Mouse (Mus musculus) forebrain, embryonic 14.5 days (tissue): ENCODE results near the gene 4430402I18Rik. TPM values are rescaled to one million over a fixed set of nuclear protein-coding genes. Genes with fewer than 3 reads are reported as not detected.

ENCODE experiments used
- ATAC-seq: fragments of 200-750 bp; cut with Nextera tagmentation; 2 replicates; pipeline ENCODE4 v1.8.0; 2017; ENCODE audit warnings: mild to moderate bottlenecking, moderate library complexity
- DNase-seq: peaks from one replicate; pipeline ENCODE4 v3.0.0-alpha.2; 2015; ENCODE audit warnings: low spot score
- H3K27ac ChIP-seq: fragments of 300-500 bp; sonication (generic); 2 replicates; pipeline ENCODE4 v1.5.1; 2014; ENCODE audit warnings: low read depth, mild to moderate bottlenecking, control low read depth, low read length, moderate library complexity
- H3K27me3 ChIP-seq: fragments of 300-500 bp; sonication (generic); replicated peaks from 2 replicates; pipeline ENCODE4 v1.6.1; 2014; ENCODE audit warnings: low read length, control low read depth, mixed read lengths; ENCODE audit not compliant: control insufficient read depth, insufficient read depth
- H3K36me3 ChIP-seq: fragments of 300-500 bp; sonication (generic); 2 replicates; pipeline ENCODE4 v1.6.1; 2014; ENCODE audit warnings: low read length, control low read depth; ENCODE audit not compliant: control insufficient read depth, insufficient read depth
- H3K4me1 ChIP-seq: fragments of 300-500 bp; sonication (generic); 2 replicates; pipeline ENCODE4 v1.6.1; 2014; ENCODE audit warnings: antibody characterized with exemption, low read length, control low read depth; ENCODE audit not compliant: control insufficient read depth, insufficient read depth
- H3K4me2 ChIP-seq: fragments of 300-500 bp; sonication (generic); 2 replicates; pipeline ENCODE4 v1.6.1; 2014; ENCODE audit warnings: mild to moderate bottlenecking, control low read depth, low read length
- H3K4me3 ChIP-seq: fragments of 300-500 bp; sonication (generic); 2 replicates; pipeline ENCODE4 v1.5.1; 2014; ENCODE audit warnings: low read depth, low read length, control low read depth
- H3K9ac ChIP-seq: fragments of 300-500 bp; sonication (generic); 2 replicates; pipeline ENCODE4 v1.6.1; 2014; ENCODE audit warnings: mild to moderate bottlenecking, low read length, control low read depth, moderate library complexity
- H3K9me3 ChIP-seq: fragments of 300-500 bp; sonication (generic); replicated peaks from 2 replicates; pipeline ENCODE4 v1.6.1; 2016; ENCODE audit warnings: low read length, control low read depth, mixed read lengths; ENCODE audit not compliant: control insufficient read depth
- WGBS: fragments of 180-500 bp; shearing (Covaris S2); extraction: QIAGEN DNeasy Blood & Tissue Kit; methylation state at CpG from one replicate; pipeline ENCODE4 v1.1.7; 2014; 5-methylcytosine and 5-hydroxymethylcytosine counted together
- polyA plus RNA-seq: library from polyadenylated mRNA; unstranded; fragments of >200 nt; fragmentation: Nextera tagmentation; extraction: Ambion mirVana; gene quantifications from 2 replicates; pipeline ENCODE4 v1.2.1, GENCODE M21; 2014

Gene 4430402I18Rik
- polyA plus RNA-seq, 1 experiment from 2014 or later, result 2.1 TPM

DNA sequence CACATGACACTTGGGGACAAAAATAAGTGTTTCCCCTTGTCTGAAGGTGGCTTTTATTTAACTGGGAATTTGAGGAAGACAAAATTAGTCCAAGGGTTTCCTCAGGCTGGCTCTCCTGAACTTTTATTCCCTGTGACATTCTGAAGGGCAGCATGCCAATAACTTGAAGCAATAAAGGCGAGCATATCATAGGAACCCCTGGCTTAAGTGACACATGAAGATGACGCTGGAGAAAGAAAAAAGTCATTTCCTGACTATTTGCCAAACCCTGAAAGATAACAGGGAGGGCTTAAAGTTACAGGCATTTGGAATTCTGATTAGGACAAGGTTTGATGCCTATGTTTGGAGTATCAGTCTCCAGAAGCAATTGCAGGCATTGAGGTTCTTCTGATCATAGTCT, 20.3 kb downstream of the 4430402I18Rik start:
- Histone ChIP-seq H3K4me3 (no peak overlapping the region), H3K27ac (no peak overlapping the region), H3K9ac (no peak overlapping the region), H3K27me3 (no peaks in the 10 kb centered on the region), H3K4me1 (no peaks in the 10 kb centered on the region), H3K9me3 (no peaks in the 10 kb centered on the region), H3K4me2 (no peak overlapping the region), H3K36me3 (no peaks in the 10 kb centered on the region)
- ATAC-seq (no peak), DNase-seq (no peak)
- 69% methylated on average over 2 of the region's 2 CpGs for WGBS

GRCm38 (mm10) chr19:28946782-28947181, 20.8 kb downstream of the 4430402I18Rik start:
- Histone ChIP-seq H3K4me2 (no peak overlapping the region), H3K4me1 (no peaks in the 10 kb centered on the region), H3K27ac (no peak overlapping the region), H3K9ac (no peak overlapping the region), H3K27me3 (no peaks in the 10 kb centered on the region), H3K9me3 (no peaks in the 10 kb centered on the region), H3K4me3 (no peak overlapping the region), H3K36me3 (no peaks in the 10 kb centered on the region)
- ATAC-seq (no peak), DNase-seq (no peak)
- 78% methylated on average over 4 of the region's 4 CpGs for WGBS

- H3K4me1 ChIP-seq, result no peaks in the 10 kb centered on the region
- no peaks in the 10 kb centered on the region for H3K9me3 ChIP-seq
- no peak for DNase-seq
- H3K4me3 ChIP-seq, result no peak overlapping the region
- H3K36me3 ChIP-seq, result no peaks in the 10 kb centered on the region
- H3K27me3 ChIP-seq, result no peaks in the 10 kb centered on the region
- no peak overlapping the region for H3K9ac ChIP-seq
- H3K4me2 ChIP-seq, result no peak overlapping the region
- H3K27ac ChIP-seq, result no peak overlapping the region
- no peak for ATAC-seq
- WGBS, result 81% methylated on average over 4 of the region's 4 CpGs
Measured at GRCm38 (mm10) chr19:28941271-28941670, 26.3 kb downstream of the 4430402I18Rik start.

DNA sequence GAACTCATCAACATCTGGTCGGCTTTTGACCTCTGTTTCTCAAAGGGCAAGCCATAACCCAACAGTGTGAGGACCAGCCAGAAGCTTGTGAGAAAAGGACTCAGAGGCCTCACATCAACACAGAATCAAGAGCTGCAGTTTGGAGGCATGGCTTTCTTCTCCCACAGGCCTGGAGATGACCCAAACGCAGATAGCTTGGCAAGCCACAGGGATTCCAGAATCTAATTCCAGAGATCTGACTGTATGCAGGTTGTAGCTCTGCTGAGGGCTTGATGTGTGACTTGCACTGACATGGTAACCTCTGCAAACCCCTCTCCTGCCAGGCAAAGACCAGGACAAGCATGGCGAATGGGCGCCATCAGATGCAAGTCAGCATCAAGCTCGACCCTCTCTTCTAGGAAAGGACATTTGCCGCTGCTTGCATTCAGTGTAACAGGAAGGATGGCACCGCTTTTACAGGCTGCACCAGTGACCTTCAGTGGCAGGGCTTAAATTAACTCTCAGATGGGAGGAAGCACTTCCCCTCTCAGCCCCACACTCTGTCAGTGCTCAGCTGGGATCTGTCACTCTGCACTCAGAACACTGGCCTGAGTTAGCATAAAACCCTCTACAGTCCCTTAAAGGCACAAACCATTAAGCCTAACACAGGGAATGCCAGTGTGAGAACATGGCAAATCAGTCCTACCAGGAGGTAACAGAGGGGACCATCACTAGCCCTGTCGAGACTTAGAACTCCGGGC, 27.3 kb downstream of the 4430402I18Rik start:
- 78% methylated on average over 9 of the region's 9 CpGs for WGBS
- Histone ChIP-seq H3K4me3 (no peak overlapping the region), H3K27ac (no peak overlapping the region), H3K9me3 (no peaks in the 10 kb centered on the region), H3K9ac (no peak overlapping the region), H3K27me3 (no peaks in the 10 kb centered on the region), H3K36me3 (no peaks in the 10 kb centered on the region), H3K4me2 (no peak overlapping the region), H3K4me1 (no peaks in the 10 kb centered on the region)
- DNase-seq (no peak), ATAC-seq (no peak)

- Histone ChIP-seq H3K9me3 (no peaks in the 10 kb centered on the region), H3K4me2 (no peak overlapping the region), H3K9ac (no peak overlapping the region), H3K27ac (no peak overlapping the region), H3K4me3 (no peak overlapping the region), H3K36me3 (no peaks in the 10 kb centered on the region), H3K27me3 (no peaks in the 10 kb centered on the region), H3K4me1 (no peaks in the 10 kb centered on the region)
- DNase-seq, result no peak
- WGBS, result 93% methylated on average over 3 of the region's 3 CpGs
- no peak for ATAC-seq
Measured at GRCm38 (mm10) chr19:28934897-28935296, 32.7 kb downstream of the 4430402I18Rik start.

DNA sequence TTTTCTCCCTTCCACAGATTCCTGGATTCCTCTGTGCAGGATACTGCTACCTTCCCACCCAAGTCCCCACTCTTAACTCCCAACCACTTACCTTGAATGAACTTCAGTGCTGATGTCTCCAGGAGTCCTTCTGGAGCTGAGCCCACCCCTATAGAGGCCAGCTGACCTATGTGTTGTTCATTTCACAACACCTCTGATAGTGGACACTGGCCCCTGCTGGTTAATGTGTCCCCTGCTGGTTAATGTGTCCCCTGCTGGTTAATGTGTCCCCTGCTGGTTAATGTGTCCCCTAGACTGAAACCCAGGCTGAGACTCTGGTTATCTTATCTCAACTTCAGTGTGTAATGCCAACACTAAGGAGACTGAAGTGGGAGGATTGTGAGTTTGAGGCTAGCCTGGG, 38.6 kb downstream of the 4430402I18Rik start:
- Histone ChIP-seq H3K9me3 (no peaks in the 10 kb centered on the region), H3K27ac (no peak overlapping the region), H3K27me3 (no peaks in the 10 kb centered on the region), H3K9ac (no peak overlapping the region), H3K4me1 (no peaks in the 10 kb centered on the region), H3K4me3 (no peak overlapping the region), H3K4me2 (no peak overlapping the region), H3K36me3 (no peaks in the 10 kb centered on the region)
- no peak for ATAC-seq
- DNase-seq, result no peak

DNA sequence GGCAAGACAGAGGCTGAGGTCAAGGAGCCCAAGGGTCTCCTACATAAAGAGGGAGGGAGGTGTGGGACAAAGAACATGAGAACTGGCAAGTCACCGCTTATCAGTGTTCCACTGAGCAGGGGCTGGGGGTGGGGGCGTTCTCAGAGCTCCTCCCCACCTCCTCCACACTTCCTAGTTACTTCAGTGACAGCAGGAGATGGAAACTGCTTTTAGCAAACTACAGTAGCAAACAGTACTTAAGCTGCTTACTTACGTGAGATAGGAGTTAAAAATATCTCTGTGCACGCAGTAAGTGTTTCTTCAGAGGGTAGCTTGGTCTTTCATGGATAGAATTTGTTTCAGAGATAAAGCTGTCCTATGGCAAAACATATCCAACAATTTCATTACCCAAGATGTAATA, 40.2 kb downstream of the 4430402I18Rik start:
- Histone ChIP-seq H3K36me3 (no peaks in the 10 kb centered on the region), H3K9me3 (no peaks in the 10 kb centered on the region), H3K27ac (no peak overlapping the region), H3K4me3 (no peak overlapping the region), H3K9ac (no peak overlapping the region), H3K27me3 (no peaks in the 10 kb centered on the region), H3K4me2 (no peak overlapping the region), H3K4me1 (no peaks in the 10 kb centered on the region)
- ATAC-seq (no peak), DNase-seq (no peak)
- 78% methylated on average over 4 of the region's 4 CpGs for WGBS

- no peaks in the 10 kb centered on the region for H3K4me1 ChIP-seq
- 91% methylated on average over 5 of the region's 5 CpGs for WGBS
- no peak overlapping the region for H3K9ac ChIP-seq
- ATAC-seq, result no peak
- DNase-seq, result no peak
- H3K27ac ChIP-seq, result no peak overlapping the region
- H3K4me2 ChIP-seq, result no peak overlapping the region
- H3K27me3 ChIP-seq, result no peaks in the 10 kb centered on the region
- H3K36me3 ChIP-seq, result no peaks in the 10 kb centered on the region
- no peaks in the 10 kb centered on the region for H3K9me3 ChIP-seq
- no peak overlapping the region for H3K4me3 ChIP-seq
Measured at GRCm38 (mm10) chr19:28926366-28926765, 41.2 kb downstream of the 4430402I18Rik start.

- no peak overlapping the region for H3K4me3 ChIP-seq
- no peak overlapping the region for H3K4me2 ChIP-seq
- no peaks in the 10 kb centered on the region for H3K36me3 ChIP-seq
- H3K9me3 ChIP-seq, result no peaks in the 10 kb centered on the region
- DNase-seq (no peak), ATAC-seq (no peak)
- H3K9ac ChIP-seq, result no peak overlapping the region
- no peak overlapping the region for H3K27ac ChIP-seq
- H3K4me1 ChIP-seq, result no peaks in the 10 kb centered on the region
- 89% methylated on average over 5 of the region's 5 CpGs for WGBS
- H3K27me3 ChIP-seq, result no peaks in the 10 kb centered on the region
Measured at GRCm38 (mm10) chr19:28917839-28918238, 49.8 kb downstream of the 4430402I18Rik start.
